Mouse (Mus musculus): ENCODE data around the gene Spata33. TPM values are rescaled to one million over a fixed set of nuclear protein-coding genes. Genes with fewer than 3 reads are reported as not detected.

Spata33 gene
- total and polyA plus RNA-seq, 2 experiments, result 0.13 to 0.28 TPM

- TF ChIP-seq CTCF (IDR thresholded peaks at IDR 0.05; ENCODE audit: low read depth, low read length) (no peak), POLR2A (IDR thresholded peaks at IDR 0.05; ENCODE audit: extremely low read depth, insufficient read depth, low read length) (no peak)
- Histone ChIP-seq H3K4me3 (ENCODE audit: insufficient read depth, low read depth, low read length) (no peak overlapping the region), H3K9ac (ENCODE audit: low read depth, low read length) (peak overlapping the region; percentile 7; the same call in 1 of the 2 replicates), H3K27me3 (ENCODE audit: control insufficient read depth, insufficient read depth, low read length) (no peaks in the 10 kb centered on the region), H3K36me3 (ENCODE audit: control insufficient read depth, insufficient read depth, low read length) (no peaks in the 10 kb centered on the region), H3K79me2 (ENCODE audit: control insufficient read depth, insufficient read depth, low read length) (peaks cover 5% of the 10 kb centered on the region; the same call in 1 of the 2 replicates), H3K27ac (replicated peaks; ENCODE audit: insufficient read depth, low read depth, low read length) (no peak overlapping the region), H3K4me1 (ENCODE audit: control insufficient read depth, insufficient read depth, low read length) (peaks cover 17% of the 10 kb centered on the region)
- WGBS, result 80% methylated on average over 11 of the region's 11 CpGs
- no peak for DNase-seq (ENCODE audit: extremely low read depth, low read depth, low spot score)
Measured at GRCm38 (mm10) chr8:123233760-123234159, 21.1 kb downstream of the Spata33 start.

DNA sequence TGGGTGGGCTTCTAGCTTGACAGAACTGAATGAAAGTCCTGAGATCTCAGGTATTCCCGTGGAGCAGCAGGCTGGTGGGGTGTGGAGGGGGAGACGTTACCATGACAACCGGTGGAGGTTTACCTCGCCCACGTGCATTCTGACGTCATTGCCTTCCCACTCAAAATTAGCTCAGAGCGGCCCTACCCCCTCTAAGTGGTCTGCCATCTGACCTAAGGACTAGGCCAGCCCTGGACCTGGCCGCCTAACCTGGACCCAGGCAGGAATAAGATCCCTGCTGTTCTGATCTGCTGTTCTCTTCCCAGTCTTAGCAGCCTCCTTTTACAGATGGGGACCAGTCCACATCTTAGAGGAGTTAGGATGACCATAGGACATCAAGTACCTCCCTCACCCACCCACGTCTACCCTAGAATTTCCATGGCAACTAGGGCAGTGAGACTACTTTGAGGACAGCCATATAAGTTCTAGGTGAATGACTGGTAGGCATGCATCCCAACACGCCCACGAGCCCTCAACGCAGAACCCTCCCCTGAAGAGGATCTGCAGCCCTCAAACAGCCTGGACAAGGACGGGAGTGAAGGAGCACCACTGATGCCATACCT, 22.4 kb downstream of the Spata33 start:
- H3K4me3 ChIP-seq (ENCODE audit: insufficient read depth, low read depth, low read length), result peak overlapping the region; percentile 79
- TF ChIP-seq POLR2A (IDR thresholded peaks at IDR 0.05; ENCODE audit: extremely low read depth, insufficient read depth, low read length) (no peak), CTCF (IDR thresholded peaks at IDR 0.05; ENCODE audit: low read depth, low read length) (no peak)
- peak overlapping the region; percentile 86 for H3K9ac ChIP-seq (ENCODE audit: low read depth, low read length)
- 17% methylated on average over 13 of the region's 13 CpGs for WGBS
- DNase-seq (ENCODE audit: extremely low read depth, low read depth, low spot score), result peak; percentile 13
- H3K79me2 ChIP-seq (ENCODE audit: control insufficient read depth, insufficient read depth, low read length), result peaks cover 5% of the 10 kb centered on the region; the same call in 1 of the 2 replicates
- no peaks in the 10 kb centered on the region for H3K27me3 ChIP-seq (ENCODE audit: control insufficient read depth, insufficient read depth, low read length)
- H3K36me3 ChIP-seq (ENCODE audit: control insufficient read depth, insufficient read depth, low read length), result no peaks in the 10 kb centered on the region
- peaks cover 17% of the 10 kb centered on the region for H3K4me1 ChIP-seq (ENCODE audit: control insufficient read depth, insufficient read depth, low read length)
- H3K27ac ChIP-seq (replicated peaks; ENCODE audit: insufficient read depth, low read depth, low read length), result peak overlapping the region; percentile 91

DNA sequence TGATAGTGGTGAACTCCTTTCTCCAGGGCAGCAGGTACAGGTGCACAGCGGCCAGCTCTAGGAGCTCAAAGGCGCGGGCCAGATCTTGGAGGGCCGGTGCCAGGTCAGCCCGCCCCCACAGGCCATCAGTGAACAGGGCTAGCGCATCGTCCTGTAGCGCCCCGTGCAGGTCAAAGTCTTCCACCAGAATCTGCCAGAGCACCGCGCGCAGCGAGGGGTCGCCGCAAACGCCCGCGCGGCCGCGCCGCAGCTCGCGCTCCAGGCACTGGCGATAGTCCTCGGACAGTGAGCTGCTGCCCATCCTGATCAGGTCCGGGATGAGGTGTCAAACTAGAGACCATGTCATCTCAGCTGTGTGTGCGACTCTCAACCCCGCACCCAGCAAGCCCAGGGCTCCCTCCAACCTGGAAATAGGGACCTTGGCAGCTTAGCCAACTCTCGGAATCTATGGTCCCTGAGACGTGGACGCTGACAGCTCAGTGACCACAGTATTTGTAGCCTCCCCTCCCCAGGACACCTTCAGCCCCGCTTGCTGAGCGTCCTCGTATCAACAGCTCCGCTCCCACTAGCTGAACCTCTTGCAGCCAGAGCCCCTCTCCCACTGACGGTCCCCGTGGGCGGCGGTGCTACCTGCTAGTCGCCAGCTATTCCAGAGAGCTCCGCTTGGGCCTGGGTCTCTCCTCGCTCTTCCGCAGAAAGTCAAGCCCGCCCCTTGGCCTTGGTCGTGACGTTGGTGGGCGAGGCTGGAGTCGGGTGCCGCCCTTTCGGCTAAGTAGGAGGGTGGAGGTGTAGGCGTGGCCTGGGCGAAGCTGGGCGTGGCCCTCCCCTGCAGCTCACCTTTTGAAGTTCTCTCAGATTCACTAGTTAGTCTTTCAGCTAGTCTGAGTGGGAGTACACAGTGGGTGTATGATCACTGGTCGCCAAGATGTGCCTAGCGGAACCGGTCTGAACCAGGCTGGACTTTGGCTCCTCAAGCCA, 23.2 kb downstream of the Spata33 start, which contains the start of gene Spata2l:
Spata2l (minus strand) TSS at position 714 of the 978 bp plus-strand sequence.
- H3K27ac ChIP-seq (replicated peaks; ENCODE audit: insufficient read depth, low read depth, low read length), result peak within 1 kb of the TSS; percentile 91

DNA sequence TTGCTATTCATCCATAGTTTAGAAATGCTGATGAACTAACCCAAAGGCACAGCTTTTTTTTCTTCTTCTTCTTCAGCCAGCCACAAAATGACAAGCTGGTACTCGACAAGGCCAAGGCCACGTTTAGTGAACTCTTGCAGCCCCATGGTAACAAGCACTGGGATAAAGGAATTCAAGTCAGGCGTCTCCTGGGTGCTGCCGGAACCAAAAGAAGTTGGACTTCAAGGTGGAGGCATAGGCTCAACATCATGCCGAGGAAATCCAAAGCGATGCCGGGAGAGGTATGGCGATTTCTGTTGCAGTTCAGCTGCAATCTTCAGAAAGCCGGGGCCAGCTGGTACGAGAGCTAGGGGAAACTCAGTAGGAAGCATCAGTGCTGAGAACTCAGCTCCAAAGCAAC, 26.8 kb downstream of the Spata33 start:
- Histone ChIP-seq H3K4me3 (ENCODE audit: insufficient read depth, low read depth, low read length) (no peak overlapping the region), H3K27me3 (ENCODE audit: control insufficient read depth, insufficient read depth, low read length) (no peaks in the 10 kb centered on the region), H3K27ac (replicated peaks; ENCODE audit: insufficient read depth, low read depth, low read length) (no peak overlapping the region), H3K36me3 (ENCODE audit: control insufficient read depth, insufficient read depth, low read length) (no peaks in the 10 kb centered on the region), H3K9ac (ENCODE audit: low read depth, low read length) (no peak overlapping the region), H3K79me2 (ENCODE audit: control insufficient read depth, insufficient read depth, low read length) (peaks cover 5% of the 10 kb centered on the region; the same call in 1 of the 2 replicates), H3K4me1 (ENCODE audit: control insufficient read depth, insufficient read depth, low read length) (peaks cover 34% of the 10 kb centered on the region)
- no peak for TF ChIP-seq POLR2A (IDR thresholded peaks at IDR 0.05; ENCODE audit: extremely low read depth, insufficient read depth, low read length)
- no peak for TF ChIP-seq CTCF (IDR thresholded peaks at IDR 0.05; ENCODE audit: low read depth, low read length)
- DNase-seq (ENCODE audit: extremely low read depth, low read depth, low spot score), result no peak
- 95% methylated on average over 10 of the region's 10 CpGs for WGBS

More for the DNA sequence above, 23.2 kb downstream of the Spata33 start, which contains the start of gene Spata2l:
- peak; percentile 36; the same call in 1 of the 2 replicates for TF ChIP-seq CTCF (IDR thresholded peaks at IDR 0.05; ENCODE audit: low read depth, low read length)
- TF ChIP-seq POLR2A (IDR thresholded peaks at IDR 0.05; ENCODE audit: extremely low read depth, insufficient read depth, low read length), result peak; percentile 87
- peak within 1 kb of the TSS; percentile 86 for H3K9ac ChIP-seq (ENCODE audit: low read depth, low read length)
- DNase-seq (ENCODE audit: extremely low read depth, low read depth, low spot score), result peak; percentile 98
- H3K36me3 ChIP-seq (ENCODE audit: control insufficient read depth, insufficient read depth, low read length), result no peaks in the 10 kb centered on the region
- no peaks in the 10 kb centered on the region for H3K27me3 ChIP-seq (ENCODE audit: control insufficient read depth, insufficient read depth, low read length)
- H3K4me1 ChIP-seq (ENCODE audit: control insufficient read depth, insufficient read depth, low read length), result peaks cover 17% of the 10 kb centered on the region
- under 1% methylated on average over 57 of the region's 57 CpGs for WGBS
- peaks cover 5% of the 10 kb centered on the region; the same call in 1 of the 2 replicates for H3K79me2 ChIP-seq (ENCODE audit: control insufficient read depth, insufficient read depth, low read length)
- peak within 1 kb of the TSS; percentile 79 for H3K4me3 ChIP-seq (ENCODE audit: insufficient read depth, low read depth, low read length)

DNA sequence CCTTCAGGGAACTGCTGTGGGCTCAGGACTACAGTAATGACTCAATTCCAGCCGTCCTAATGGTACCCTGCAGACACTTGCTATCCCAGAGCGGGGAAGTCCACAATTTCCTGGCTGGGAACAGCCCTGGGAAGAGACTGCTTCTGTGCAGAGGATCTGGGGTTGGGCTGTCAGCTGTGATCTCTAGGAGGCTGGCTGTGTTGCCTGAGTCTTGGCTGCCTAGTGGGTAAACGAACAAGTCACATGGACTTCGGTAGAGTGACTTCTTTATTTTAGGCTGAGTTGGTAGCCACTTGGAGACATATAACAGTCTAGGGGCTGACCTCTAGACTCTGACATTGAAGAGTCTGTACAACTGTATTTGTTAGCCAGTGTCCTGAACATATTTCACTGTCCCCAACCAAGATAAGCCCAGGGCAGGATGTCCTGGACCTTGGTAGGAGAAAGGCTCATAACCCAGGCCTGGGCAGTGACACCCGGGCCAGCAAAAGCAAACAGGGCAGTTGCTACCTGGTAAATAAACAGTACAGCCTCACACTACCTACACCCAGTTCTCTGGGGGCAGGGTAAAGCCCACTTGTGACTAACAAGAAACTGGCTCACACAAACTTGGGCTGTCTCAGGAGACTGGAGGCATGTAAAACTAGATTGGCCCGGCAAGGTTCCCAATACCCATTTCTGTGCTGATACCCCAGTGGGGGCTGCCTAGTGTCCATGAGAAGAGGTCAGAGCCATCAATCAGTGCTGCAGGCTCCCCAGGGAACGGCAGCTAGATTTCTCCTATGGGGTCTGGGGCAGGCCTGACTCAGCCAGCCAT, 29.7 kb downstream of the Spata33 start:
- H3K4me3 ChIP-seq (ENCODE audit: insufficient read depth, low read depth, low read length), result no peak overlapping the region
- DNase-seq (ENCODE audit: extremely low read depth, low read depth, low spot score), result peak; percentile 96
- no peaks in the 10 kb centered on the region for H3K27me3 ChIP-seq (ENCODE audit: control insufficient read depth, insufficient read depth, low read length)
- TF ChIP-seq CTCF (IDR thresholded peaks at IDR 0.05; ENCODE audit: low read depth, low read length) (no peak), POLR2A (IDR thresholded peaks at IDR 0.05; ENCODE audit: extremely low read depth, insufficient read depth, low read length) (no peak)
- no peaks in the 10 kb centered on the region for H3K79me2 ChIP-seq (ENCODE audit: control insufficient read depth, insufficient read depth, low read length)
- H3K4me1 ChIP-seq (ENCODE audit: control insufficient read depth, insufficient read depth, low read length), result peaks cover 42% of the 10 kb centered on the region
- no peaks in the 10 kb centered on the region for H3K36me3 ChIP-seq (ENCODE audit: control insufficient read depth, insufficient read depth, low read length)
- WGBS, result 17% methylated on average over 7 of the region's 7 CpGs
- H3K9ac ChIP-seq (ENCODE audit: low read depth, low read length), result peak overlapping the region; percentile 51
- peak overlapping the region; percentile 96 for H3K27ac ChIP-seq (replicated peaks; ENCODE audit: insufficient read depth, low read depth, low read length)

Data from liver, adult 2 months (tissue).